Mouse (Mus musculus): ENCODE measurements around the gene Ifit1bl1. TPM values are rescaled to one million over a fixed set of nuclear protein-coding genes. Genes with fewer than 3 reads are reported as not detected.
"Not testable (repeated sequence)": the region's sequence is repeated elsewhere in the genome, so short reads cannot be mapped to it uniquely, and the experiment has no call there.

Gene Ifit1bl1
- total RNA-seq (2014; fragmentation: Nextera tagmentation) (not detected in 2 replicates), total RNA-seq (2017) (0.46 and 0.56 TPM in 2 replicates)

GRCm38 (mm10) chr19:34601888-34602287 lies at the start of gene Ifit1bl1:
Ifit1bl1 (minus strand) TSS chr19:34601956.
- ATAC-seq (replicated peaks; ENCODE audit: poor library complexity, severe bottlenecking): peak; percentile 69

DNA sequence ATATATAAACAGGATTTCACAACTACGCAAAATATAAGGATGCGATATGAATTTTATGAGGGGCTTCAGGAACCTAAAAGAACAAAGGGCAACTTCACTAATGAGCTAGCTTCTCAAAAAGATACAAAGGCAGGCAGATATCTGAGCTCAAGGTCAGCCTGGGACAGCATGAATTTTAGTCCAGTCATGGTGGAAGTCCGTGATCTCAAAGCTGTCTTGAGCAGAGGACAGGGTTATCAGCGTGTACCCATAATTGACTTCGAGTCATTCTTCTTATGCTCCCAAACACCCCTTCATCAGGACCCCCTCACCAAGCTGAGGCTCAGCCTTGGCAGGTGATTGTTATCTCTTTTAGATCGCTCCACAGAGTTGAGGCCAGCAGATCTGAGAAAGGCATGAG lies 49.2 kb upstream of the Ifit1bl1 start:
- no peak for ATAC-seq (replicated peaks; ENCODE audit: poor library complexity, severe bottlenecking)

DNA sequence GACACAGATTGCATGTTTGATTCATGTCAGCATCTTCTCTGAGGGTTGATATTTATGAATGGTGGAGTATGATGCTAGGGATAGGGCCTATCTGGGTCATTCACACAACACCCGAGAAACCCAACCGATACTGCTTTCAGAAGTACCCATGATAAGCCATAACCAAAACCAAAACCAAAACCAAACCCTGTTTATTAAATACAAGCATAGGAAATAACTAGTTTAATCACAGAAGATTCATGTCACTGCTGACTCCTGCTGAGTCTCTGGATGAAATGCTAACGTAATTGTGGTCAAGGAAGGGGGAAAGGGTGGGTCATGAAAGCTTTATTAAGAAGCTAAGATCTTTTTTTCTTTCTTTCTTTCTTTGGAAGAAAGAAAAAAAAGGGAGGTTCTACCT lies 48.5 kb upstream of the Ifit1bl1 start:
- no peak for ATAC-seq (replicated peaks; ENCODE audit: poor library complexity, severe bottlenecking)

- ATAC-seq (replicated peaks; ENCODE audit: poor library complexity, severe bottlenecking): not testable (repeated sequence)
Measured at GRCm38 (mm10) chr19:34647630-34648029, 45.9 kb upstream of the Ifit1bl1 start.

GRCm38 (mm10) chr19:34642616-34643015 lies 40.9 kb upstream of the Ifit1bl1 start:
- no peak for ATAC-seq (replicated peaks; ENCODE audit: poor library complexity, severe bottlenecking)

DNA sequence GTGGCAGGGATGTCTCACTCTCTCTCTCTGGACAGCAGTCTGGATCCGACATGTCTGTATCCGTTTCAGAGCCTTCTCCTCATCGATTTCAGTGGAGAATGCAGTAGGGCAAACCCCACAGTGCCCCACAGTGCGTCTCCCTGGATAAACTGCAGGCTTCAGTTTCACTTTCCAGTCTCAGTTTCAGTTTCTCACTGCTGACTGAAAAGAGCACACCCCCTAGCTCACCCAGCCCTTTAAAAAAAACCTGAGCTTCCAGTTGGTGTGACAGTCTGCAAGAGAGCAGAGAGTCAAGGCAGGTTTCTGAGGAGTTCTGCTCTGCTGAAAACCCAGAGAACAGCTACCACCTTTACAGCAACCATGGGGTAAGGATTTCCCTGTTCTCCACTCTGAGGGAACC lies 38.9 kb upstream of the Ifit1bl1 start, which contains the start of the genes Ifit1bl2 and Ifit1:
Gene Ifit1bl2, minus strand, starts transcription at position 121 of the 400 bp plus-strand sequence.
Gene Ifit1, plus strand, starts transcription at position 249 of the 400 bp plus-strand sequence.
- peak; percentile 87 for ATAC-seq (replicated peaks; ENCODE audit: poor library complexity, severe bottlenecking)

DNA sequence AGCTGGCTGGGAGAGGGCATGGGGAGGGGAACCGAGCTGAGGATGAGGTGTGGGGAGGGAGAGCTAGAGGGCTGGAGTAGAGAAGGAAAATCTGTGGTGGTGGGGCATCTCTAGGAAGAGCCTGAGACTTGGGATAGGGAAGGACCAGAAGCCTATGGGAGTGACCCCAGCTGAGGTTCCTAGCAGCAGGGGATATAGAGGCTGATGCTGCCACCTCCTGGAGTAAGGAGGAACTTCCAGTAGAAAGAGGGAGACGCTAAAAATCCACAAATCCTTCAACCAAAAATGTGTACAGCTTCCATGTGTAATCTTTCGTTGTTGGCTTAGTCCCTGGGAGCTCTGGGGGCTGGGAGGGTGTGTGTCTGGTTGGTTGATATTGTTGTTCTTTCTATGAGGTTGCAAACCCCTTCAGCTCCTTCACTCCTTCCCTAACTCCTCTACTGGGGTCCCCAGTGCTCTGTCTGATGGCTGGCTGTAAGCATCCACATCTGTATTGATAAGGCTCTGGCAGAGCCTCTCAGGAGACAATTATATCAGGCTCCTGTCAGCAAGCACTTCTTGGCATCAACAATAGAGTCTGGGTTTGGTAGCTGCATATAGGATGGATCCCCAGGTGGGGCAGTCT lies 35.3 kb upstream of the Ifit1bl1 start:
- ATAC-seq (replicated peaks; ENCODE audit: poor library complexity, severe bottlenecking): peak; percentile 75

- ATAC-seq (replicated peaks; ENCODE audit: poor library complexity, severe bottlenecking): peak; percentile 95
Measured at GRCm38 (mm10) chr19:34633484-34633883, 31.7 kb upstream of the Ifit1bl1 start.

- no peak for ATAC-seq (replicated peaks; ENCODE audit: poor library complexity, severe bottlenecking)
Measured at GRCm38 (mm10) chr19:34631487-34631886, 29.7 kb upstream of the Ifit1bl1 start.

DNA sequence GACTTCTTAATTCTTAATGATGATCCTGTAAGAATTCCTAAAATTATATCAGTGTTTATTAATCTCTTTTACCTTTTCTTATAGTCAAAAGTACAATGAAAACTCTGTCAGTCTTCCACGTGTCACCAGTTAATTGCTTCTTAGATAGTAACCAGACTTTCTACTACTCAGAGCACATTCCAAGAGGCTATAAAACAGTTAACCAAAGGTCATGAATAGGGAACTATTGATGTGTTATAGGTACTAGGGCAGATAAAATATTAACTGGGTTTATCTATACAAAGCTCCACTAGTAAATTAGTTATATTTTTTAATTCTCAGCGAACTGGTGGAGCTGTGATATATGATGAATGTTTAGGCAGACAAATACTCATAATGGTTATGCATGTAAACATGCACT lies 25.7 kb upstream of the Ifit1bl1 start:
- no peak for ATAC-seq (replicated peaks; ENCODE audit: poor library complexity, severe bottlenecking)

GRCm38 (mm10) chr19:34624663-34625062 lies 22.9 kb upstream of the Ifit1bl1 start:
- ATAC-seq (replicated peaks; ENCODE audit: poor library complexity, severe bottlenecking): peak; percentile 92

- ATAC-seq (replicated peaks; ENCODE audit: poor library complexity, severe bottlenecking): no peak
Measured at GRCm38 (mm10) chr19:34623781-34624180, 22.0 kb upstream of the Ifit1bl1 start.

- ATAC-seq (replicated peaks; ENCODE audit: poor library complexity, severe bottlenecking): no peak
Measured at GRCm38 (mm10) chr19:34620871-34621270, 19.1 kb upstream of the Ifit1bl1 start.

GRCm38 (mm10) chr19:34612243-34613001 lies 10.7 kb upstream of the Ifit1bl1 start:
- not testable (repeated sequence) for ATAC-seq (replicated peaks; ENCODE audit: poor library complexity, severe bottlenecking)

DNA sequence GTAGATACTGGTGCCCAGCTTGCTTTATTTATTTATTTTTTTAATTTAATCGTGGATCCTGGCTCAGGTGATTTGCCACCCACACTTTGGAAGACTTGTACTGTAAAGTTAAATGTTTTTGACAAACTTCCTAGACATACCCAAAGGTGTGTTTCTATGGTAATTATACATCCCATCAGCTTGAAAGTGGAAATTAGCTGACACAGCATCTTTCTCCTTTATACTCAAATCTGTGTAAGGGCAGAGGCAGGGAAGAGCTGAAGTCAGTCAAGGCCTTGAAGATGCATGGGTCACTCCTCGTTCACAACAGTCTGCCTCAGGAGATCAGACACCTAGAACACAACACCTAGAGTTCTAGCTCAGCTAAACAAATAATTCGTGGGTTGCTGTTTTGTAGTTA lies 8.4 kb upstream of the Ifit1bl1 start:
- not testable (repeated sequence) for ATAC-seq (replicated peaks; ENCODE audit: poor library complexity, severe bottlenecking)

DNA sequence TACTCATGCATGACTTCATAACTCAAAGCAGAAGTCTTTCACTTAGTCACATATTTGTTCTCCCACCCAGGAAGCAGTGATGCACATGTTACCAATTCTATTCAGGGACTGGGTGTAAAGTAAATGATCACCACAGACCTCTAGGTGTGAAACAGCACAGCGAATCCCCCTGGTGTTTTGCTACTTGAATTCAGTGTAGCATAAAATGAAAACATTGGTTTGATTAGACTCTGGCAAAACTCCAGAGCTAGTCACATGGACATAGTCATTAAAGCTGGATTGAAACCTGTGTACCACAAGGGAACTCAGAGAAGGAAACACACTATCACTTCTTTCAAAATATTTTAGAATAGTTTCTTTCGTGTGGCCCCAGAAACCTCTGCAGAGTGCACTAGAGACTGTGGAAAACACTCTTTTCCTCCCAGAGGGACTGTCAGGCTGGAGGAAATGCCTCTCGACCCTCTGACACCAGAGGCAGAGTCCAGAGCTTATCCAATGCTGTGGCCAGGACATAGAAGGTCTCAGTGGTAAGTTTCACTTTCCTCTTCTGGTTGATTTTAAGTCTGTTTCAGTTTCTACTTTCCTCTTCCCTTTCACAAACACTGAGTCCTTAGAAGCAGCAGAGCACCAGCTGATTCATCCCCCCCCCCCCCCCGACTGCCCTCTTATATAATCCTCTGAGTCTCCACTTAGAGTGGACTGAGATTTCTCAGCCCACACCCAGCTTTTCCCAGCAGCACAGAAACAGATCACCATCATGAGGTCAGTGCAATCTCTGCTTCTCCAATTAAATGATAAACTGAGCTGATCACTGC lies 5.7 kb upstream of the Ifit1bl1 start, which contains the start of gene Ifit3b:
Gene Ifit3b, plus strand, starts transcription at position 734 of the 815 bp plus-strand sequence.
- peak; percentile 86 for ATAC-seq (replicated peaks; ENCODE audit: poor library complexity, severe bottlenecking)

DNA sequence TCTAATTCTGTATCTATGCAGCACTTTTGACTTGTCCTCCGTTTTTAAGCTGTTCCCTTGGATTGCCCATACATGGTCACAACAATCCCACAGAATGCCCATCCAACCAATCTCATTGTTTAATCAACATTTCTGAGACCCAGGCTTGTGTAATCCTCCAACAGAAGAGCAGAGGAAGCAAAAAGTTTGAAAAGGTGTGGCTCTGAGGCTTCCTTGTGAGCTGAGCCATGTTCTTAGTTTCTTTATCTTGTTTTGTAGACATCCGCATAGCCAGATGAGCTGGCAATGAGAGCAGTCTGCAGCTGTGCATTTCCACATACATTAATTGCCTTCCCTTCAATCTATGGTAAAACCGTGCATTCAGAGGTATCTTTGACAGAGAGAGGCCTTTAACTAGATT lies 3.7 kb upstream of the Ifit1bl1 start:
- no peak for ATAC-seq (replicated peaks; ENCODE audit: poor library complexity, severe bottlenecking)

DNA sequence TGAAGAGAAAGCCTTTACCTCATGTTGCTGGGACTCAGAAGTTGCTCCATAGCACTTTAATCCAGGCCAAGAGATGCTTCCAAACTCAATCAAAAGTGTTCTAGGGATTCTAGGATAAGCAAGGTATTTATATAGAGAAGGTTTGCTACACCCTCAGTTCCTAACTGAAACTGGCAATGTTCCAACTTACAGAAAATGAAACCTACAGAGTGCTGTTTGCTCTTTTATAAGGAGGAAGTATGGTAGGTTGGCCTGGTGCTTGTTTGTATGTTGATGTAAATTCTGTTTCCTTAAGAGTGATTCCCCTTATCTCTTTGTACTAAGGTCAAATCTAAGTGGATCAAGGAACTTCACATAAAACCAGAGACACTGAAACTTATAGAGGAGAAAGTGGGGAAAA lies 2.5 kb downstream of the Ifit1bl1 start:
- ATAC-seq (replicated peaks; ENCODE audit: poor library complexity, severe bottlenecking): peak; percentile 70

DNA sequence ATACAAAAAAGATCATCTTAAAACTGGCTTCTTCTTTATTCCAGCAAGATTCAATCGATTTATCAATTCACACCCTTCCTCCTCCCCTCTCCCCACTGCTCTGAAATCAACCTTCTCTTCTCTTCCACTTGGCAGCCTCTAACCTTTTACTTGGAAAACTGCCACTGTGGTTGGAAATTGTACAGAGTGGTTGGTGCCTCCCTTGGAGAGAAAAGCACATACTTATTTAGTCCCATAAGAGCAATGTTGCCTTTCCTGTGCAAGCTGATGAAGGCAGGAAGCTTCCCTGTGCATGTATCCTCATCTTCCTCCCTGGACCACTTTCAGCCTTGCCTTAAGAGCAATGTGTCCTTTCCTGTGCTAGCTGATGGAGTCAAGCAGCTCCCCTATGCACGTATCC lies 3.4 kb downstream of the Ifit1bl1 start:
- ATAC-seq (replicated peaks; ENCODE audit: poor library complexity, severe bottlenecking): no peak

GRCm38 (mm10) chr19:34596811-34597210 lies 4.9 kb downstream of the Ifit1bl1 start:
- peak; percentile 36; the same call in 1 of the 2 replicates for ATAC-seq (replicated peaks; ENCODE audit: poor library complexity, severe bottlenecking)

- ATAC-seq (replicated peaks; ENCODE audit: poor library complexity, severe bottlenecking): not testable (repeated sequence)
Measured at GRCm38 (mm10) chr19:34594523-34594922, 7.2 kb downstream of the Ifit1bl1 start.

Data from granulocyte monocyte progenitor cell, adult 5-6 weeks (primary cell).